ENCODE assay signal across 22 mouse cellular contexts in the genomic region with DNA sequence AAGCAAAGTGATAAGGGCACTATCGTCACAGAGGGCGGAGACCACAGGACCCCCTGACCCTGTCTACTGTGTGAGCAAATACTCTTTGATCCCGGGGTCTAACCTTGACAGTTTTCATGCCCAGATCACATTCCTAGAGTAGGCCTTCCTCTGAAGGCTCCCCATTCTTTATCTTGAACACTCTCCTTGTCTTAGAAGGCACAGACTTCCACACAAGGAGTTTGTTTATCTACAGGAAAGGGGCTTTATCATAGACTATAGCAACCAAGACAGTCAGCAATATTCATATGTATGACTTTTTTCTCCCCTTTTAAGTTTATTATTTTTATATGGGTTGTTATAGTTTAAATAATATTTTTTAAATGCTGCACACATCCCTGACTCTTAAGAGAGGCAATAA.
"Had no signal": no experiment of that assay in that cellular context is flagged by ENCODE, and none has a peak within 500 bp of the region (broad histone marks: within the 10 kb centered on the region; RNA-seq: fewer than 3 reads in every experiment).

No protein-coding gene starts in this region.

- H3K9ac ChIP-seq: intestine, embryonic 15.5 days; kidney, embryonic 15.5 days; lung, embryonic 15.5 days; midbrain, embryonic 13.5 days; neural tube, embryonic 13.5 days had no signal

- DNase-seq: kidney, adult 11 months; kidney, adult 8-10 months; kidney, postnatal 10 days; kidney, postnatal 36 days; layer of hippocampus, postnatal 36 days; left cerebral cortex, postnatal 4 days; lung, adult 18-20 months; lung, postnatal 10 days; lung, postnatal 36 days; retina, postnatal 1 day; right cerebral cortex, postnatal 25 days; spleen, adult 18-20 months; thymus, postnatal 25 days had no signal

- H3K4me1 ChIP-seq: intestine, embryonic 15.5 days; kidney, embryonic 15.5 days; megakaryocyte, embryonic 14.5 days; midbrain, embryonic 13.5 days; neural tube, embryonic 13.5 days had no signal

- H3K27ac ChIP-seq: intestine, embryonic 15.5 days; kidney, embryonic 15.5 days; lung, embryonic 15.5 days; midbrain, embryonic 10.5 days; midbrain, embryonic 13.5 days; neural tube, embryonic 13.5 days had no signal

- H3K9me3 ChIP-seq: intestine, embryonic 15.5 days; kidney, embryonic 15.5 days; lung, embryonic 15.5 days; midbrain, embryonic 10.5 days; midbrain, embryonic 13.5 days; neural tube, embryonic 13.5 days had no signal

- H3K27me3 ChIP-seq: intestine, embryonic 15.5 days; kidney, embryonic 15.5 days; lung, embryonic 15.5 days; megakaryocyte, embryonic 14.5 days; midbrain, embryonic 13.5 days; neural tube, embryonic 13.5 days had no signal

- H3K36me3 ChIP-seq: intestine, embryonic 15.5 days; kidney, embryonic 15.5 days; lung, embryonic 15.5 days; midbrain, embryonic 10.5 days; midbrain, embryonic 13.5 days; neural tube, embryonic 13.5 days had no signal

- H3K4me2 ChIP-seq: intestine, embryonic 15.5 days; kidney, embryonic 15.5 days; lung, embryonic 15.5 days; midbrain, embryonic 13.5 days; neural tube, embryonic 13.5 days had no signal

- H3K4me3 ChIP-seq: intestine, embryonic 15.5 days; kidney, embryonic 15.5 days; lung, embryonic 15.5 days; megakaryocyte, embryonic 14.5 days; midbrain, embryonic 10.5 days; midbrain, embryonic 13.5 days; myocyte; neural tube, embryonic 13.5 days had no signal

- ATAC-seq: intestine, embryonic 15.5 days; midbrain, embryonic 13.5 days; midbrain, embryonic 16.5 days had no signal
